In genomic region chr3:42067036-42067435, GRCm38 (mm10) we compare ENCODE assay signal across 19 mouse cellular contexts.
DNase-seq lines count a peak whose midpoint lies in the region; ATAC-seq lines count a peak whose summit lies in the region.
"Had no signal": no experiment of that assay in that cellular context is flagged by ENCODE, and none has a peak within 500 bp of the region (broad histone marks: within the 10 kb centered on the region; RNA-seq: fewer than 3 reads in every experiment).

No protein-coding gene starts in this region.

- peak; percentile 31 for DNase-seq in layer of hippocampus, adult 11-12 months (ENCODE audit: low spot score)
- no peak for DNase-seq in layer of hippocampus, postnatal 10 days (ENCODE audit: low spot score in 2 of 2)
- DNase-seq in right cerebral cortex, adult 2 months (ENCODE audit: low spot score in 2 of 2) = peak; percentile 2 to 14
- no peak for DNase-seq in right cerebral cortex, postnatal 14 days
- DNase-seq in layer of hippocampus, adult 9-11 months = peak; percentile 54
- no peak for DNase-seq in heart, postnatal 36 days
- DNase-seq in cerebellum, postnatal 4 days (ENCODE audit: low spot score in 2 of 2) = no peak
- DNase-seq: adrenal gland, adult 8-10 months; adrenal gland, postnatal 25 days; cerebellum, adult 18-20 months; cerebellum, adult 9-10 months; cerebellum, postnatal 14 days; forebrain, postnatal 0 days; gastrocnemius, adult 2 months; gastrocnemius, postnatal 14 days; heart, adult 11 months had no signal

- intact Hi-C loops in heart, postnatal 36 days (cut with DNase I) = no loop called here

- no peak for ATAC-seq in monocyte, adult 5-6 weeks (replicated peaks; ENCODE audit: insufficient number of reproducible peaks, low FRiP score, low TSS enrichment, poor library complexity, severe bottlenecking)
- ATAC-seq: activated CD4-positive, CD25-positive, alpha-beta regulatory T cell, adult 4 months; forebrain, embryonic 14.5 days; forebrain, postnatal 0 days had no signal

Comparison
In these comparisons a context has a peak if more than half of its experiments do, and no peak if none do; other contexts are left out.
1. DNase-seq: peak in layer of hippocampus, adult 11-12 months (single experiment), right cerebral cortex, adult 2 months (2 of 2) and layer of hippocampus, adult 9-11 months (single experiment); none in layer of hippocampus, postnatal 10 days (0 of 2), right cerebral cortex, postnatal 14 days (single experiment), heart, postnatal 36 days (0 of 2) and cerebellum, postnatal 4 days (0 of 2).